Mouse (Mus musculus) heart, postnatal 0 days (tissue): Measurements from ENCODE around the gene 2310030G06Rik. TPM values are rescaled to one million over a fixed set of nuclear protein-coding genes. Genes with fewer than 3 reads are reported as not detected.
A peak's percentile ranks its signal among the peaks of the same experiment; 100 is the strongest.

Experiments
- ATAC-seq: fragments of 200-750 bp; cut with Nextera tagmentation; 2 replicates; pipeline ENCODE4 v1.8.0; 2017; ENCODE audit warnings: low read depth, moderate number of reproducible peaks, moderate library complexity; ENCODE audit not compliant: insufficient read depth
- DNase-seq: peaks from one replicate; pipeline ENCODE4 v3.0.0-alpha.2; 2016; ENCODE audit warnings: low spot score
- H3K27ac ChIP-seq: fragments of 300-500 bp; sonication (generic); 2 replicates; pipeline ENCODE4 v1.5.1; 2014; ENCODE audit warnings: low read depth, mild to moderate bottlenecking
- H3K27me3 ChIP-seq: fragments of 300-500 bp; sonication (generic); 2 replicates; pipeline ENCODE4 v1.6.1; 2014; ENCODE audit warnings: low read length, mixed read lengths; ENCODE audit not compliant: control insufficient read depth, insufficient read depth
- H3K36me3 ChIP-seq: fragments of 300-500 bp; sonication (generic); replicated peaks from 2 replicates; pipeline ENCODE4 v1.6.1; 2014; ENCODE audit warnings: low read length, mixed read lengths; ENCODE audit not compliant: control insufficient read depth, insufficient read depth
- H3K4me1 ChIP-seq: fragments of 300-500 bp; sonication (generic); 2 replicates; pipeline ENCODE4 v1.6.1; 2014; ENCODE audit warnings: antibody characterized with exemption; ENCODE audit not compliant: control insufficient read depth, insufficient read depth
- H3K4me2 ChIP-seq: fragments of 300-500 bp; sonication (generic); 2 replicates; pipeline ENCODE4 v1.6.1; 2014; ENCODE audit warnings: low read depth, mild to moderate bottlenecking, low read length, moderate library complexity
- H3K4me3 ChIP-seq: fragments of 300-500 bp; sonication (generic); 2 replicates; pipeline ENCODE4 v1.5.1; 2014; ENCODE audit warnings: low read depth, low read length
- H3K9ac ChIP-seq: fragments of 300-500 bp; sonication (generic); replicated peaks from 2 replicates; pipeline ENCODE4 v1.6.1; 2014; ENCODE audit warnings: low read depth, low read length, mixed read lengths
- H3K9me3 ChIP-seq: fragments of 300-500 bp; sonication (generic); replicated peaks from 2 replicates; pipeline ENCODE4 v1.6.1; 2016; ENCODE audit warnings: low read length; ENCODE audit not compliant: control insufficient read depth
- CTCF ChIP-seq: IDR thresholded peaks from 2 replicates; pipeline ENCODE4 v1.5.1; 2016; ENCODE audit warnings: antibody characterized with exemption, control low read depth, low read depth
- EP300 ChIP-seq: IDR thresholded peaks from 2 replicates; pipeline ENCODE4 v1.6.1; 2016; ENCODE audit warnings: antibody characterized with exemption, low read depth
- WGBS: fragments of 180-500 bp; shearing (Covaris S2); extraction: QIAGEN DNeasy Blood & Tissue Kit; methylation state at CpG from one replicate; pipeline ENCODE4 v1.1.7; 2014; 5-methylcytosine and 5-hydroxymethylcytosine counted together
- polyA plus RNA-seq: library from polyadenylated mRNA; unstranded; fragments of >200 nt; fragmentation: Nextera tagmentation; extraction: Ambion mirVana; gene quantifications from 2 replicates; pipeline ENCODE4 v1.2.1, GENCODE M21; 2015
- total RNA-seq: library from RNA; depleted of rRNA; stranded (reverse); fragments of >200 nt; gene quantifications from 2 replicates; pipeline ENCODE4 v1.2.3, GENCODE M21; 2014; ENCODE audit warnings: low replicate concordance

The 2310030G06Rik gene
- total and polyA plus RNA-seq, 2 experiments from 2014 or later = 3.6 to 10.6 TPM

DNA sequence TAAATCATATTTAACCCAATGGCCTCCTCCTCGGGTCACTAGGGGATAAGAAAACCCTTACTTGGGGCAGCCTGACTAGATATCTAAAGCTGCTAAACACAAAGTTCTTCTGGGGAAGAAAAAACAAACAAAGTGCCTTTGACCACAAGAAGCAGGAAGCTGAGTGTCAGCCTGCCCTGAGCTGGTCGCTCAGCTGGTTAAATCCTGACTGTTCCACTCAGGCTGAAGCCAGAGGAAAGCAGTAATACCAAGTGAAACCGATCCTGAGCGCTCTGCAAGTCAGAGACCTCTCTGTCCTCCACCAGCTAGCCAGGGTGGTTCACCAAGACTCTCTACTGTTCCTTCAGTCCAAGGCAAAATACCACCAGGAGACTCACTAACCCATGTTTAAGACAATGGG is 16.7 kb downstream of the 2310030G06Rik start:
- Histone ChIP-seq H3K4me1 (peaks cover 19% of the 10 kb centered on the region), H3K27ac (no peak overlapping the region), H3K4me3 (no peak overlapping the region), H3K9ac (no peak overlapping the region), H3K4me2 (no peak overlapping the region), H3K9me3 (no peaks in the 10 kb centered on the region), H3K36me3 (no peaks in the 10 kb centered on the region), H3K27me3 (no peaks in the 10 kb centered on the region)
- DNase-seq (no peak), ATAC-seq (no peak)
- WGBS = 52% methylated on average over 4 of the region's 4 CpGs
- TF ChIP-seq CTCF = no peak
- no peak for TF ChIP-seq EP300

DNA sequence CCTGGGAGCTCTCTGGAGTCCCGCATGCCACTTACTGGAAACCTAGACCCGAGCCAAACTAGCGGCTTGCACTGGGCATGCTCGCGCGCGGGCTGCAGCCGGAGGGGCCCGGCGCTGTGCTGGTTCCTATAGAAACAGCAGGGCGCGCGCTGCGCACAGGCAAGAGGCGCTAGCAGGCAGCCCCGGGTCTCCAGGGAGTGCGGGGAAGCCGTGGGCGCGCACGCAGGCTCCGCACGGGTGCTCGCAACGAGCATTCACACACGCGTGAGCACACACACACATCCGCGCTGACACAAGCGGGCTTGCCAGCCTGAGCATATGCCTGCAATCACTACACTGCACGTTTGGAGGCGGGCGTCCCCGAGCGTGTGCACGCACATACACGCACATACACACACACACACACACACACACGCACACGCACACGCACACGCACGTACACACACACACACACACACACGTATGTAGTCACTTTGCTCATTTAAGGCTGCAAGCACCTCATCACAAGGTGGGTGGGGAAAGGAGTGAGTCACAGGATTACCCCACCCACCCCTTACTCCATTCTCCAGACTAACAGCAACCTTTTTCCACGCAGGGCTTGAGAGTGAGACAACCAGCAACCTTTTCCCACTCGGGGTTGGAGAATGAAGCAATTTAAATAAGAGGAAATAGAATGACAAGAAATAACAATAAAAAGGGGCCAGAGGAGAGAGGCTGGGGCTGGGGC is 18.2 kb downstream of the 2310030G06Rik start:
- TF ChIP-seq CTCF (no peak), EP300 (no peak)
- H3K4me2 ChIP-seq = peak overlapping the region; percentile 81
- under 1% methylated on average over 45 of the region's 45 CpGs for WGBS
- H3K27ac ChIP-seq = peak overlapping the region; percentile 76
- ATAC-seq = peak; percentile 86
- H3K9me3 ChIP-seq = no peaks in the 10 kb centered on the region
- peak; percentile 74 for DNase-seq
- H3K4me3 ChIP-seq = peak overlapping the region; percentile 54
- peaks cover 26% of the 10 kb centered on the region for H3K4me1 ChIP-seq
- H3K9ac ChIP-seq = peak overlapping the region; percentile 58
- no peaks in the 10 kb centered on the region for H3K27me3 ChIP-seq
- H3K36me3 ChIP-seq = no peaks in the 10 kb centered on the region

DNA sequence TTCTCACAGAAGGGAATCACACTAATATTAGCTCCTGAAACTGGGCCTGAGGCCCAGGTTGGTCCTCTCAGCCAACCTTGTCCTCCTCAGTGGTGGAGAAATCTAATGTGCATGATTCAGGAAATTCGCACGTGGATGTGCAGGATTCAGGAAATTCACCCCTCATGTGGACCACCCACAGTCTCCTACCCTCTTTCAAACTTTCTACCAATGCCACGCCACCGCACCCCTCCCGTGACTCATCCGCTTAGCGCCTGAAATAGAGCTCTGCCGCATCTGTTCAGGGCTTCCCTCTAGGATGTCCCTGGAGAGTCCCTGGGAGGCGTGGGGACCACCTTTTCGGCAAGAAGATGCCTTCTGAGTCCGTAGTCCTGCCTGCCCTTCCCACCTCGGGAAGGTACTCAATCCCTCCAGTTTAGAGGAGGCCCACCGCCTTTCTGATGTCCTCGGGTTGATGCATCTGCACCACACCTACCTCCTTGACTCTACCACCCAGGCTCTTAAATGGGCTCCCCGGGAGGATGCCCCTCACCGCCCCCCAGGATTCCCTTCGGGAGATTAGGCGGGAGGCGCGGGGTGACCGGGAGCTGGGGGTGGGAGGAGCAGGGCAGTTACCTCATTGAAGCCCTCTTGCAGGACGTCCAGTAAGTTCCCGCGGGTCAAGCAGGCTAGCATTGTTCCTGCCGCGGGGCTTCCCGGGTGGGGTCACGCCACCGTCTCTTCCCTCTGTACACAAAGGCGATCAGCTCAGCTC is 19.0 kb downstream of the 2310030G06Rik start:
- no peaks in the 10 kb centered on the region for H3K36me3 ChIP-seq
- H3K9ac ChIP-seq = peak overlapping the region; percentile 58
- DNase-seq (peak; percentile 54), ATAC-seq (peak; percentile 12; the same call in 1 of the 2 replicates)
- no peaks in the 10 kb centered on the region for H3K27me3 ChIP-seq
- 2% methylated on average over 30 of the region's 30 CpGs for WGBS
- peaks cover 30% of the 10 kb centered on the region for H3K4me1 ChIP-seq
- peak overlapping the region; percentile 81 for H3K4me2 ChIP-seq
- no peaks in the 10 kb centered on the region for H3K9me3 ChIP-seq
- H3K27ac ChIP-seq = peak overlapping the region; percentile 76
- H3K4me3 ChIP-seq = peak overlapping the region; percentile 54
- TF ChIP-seq EP300 (no peak), CTCF (no peak)

DNA sequence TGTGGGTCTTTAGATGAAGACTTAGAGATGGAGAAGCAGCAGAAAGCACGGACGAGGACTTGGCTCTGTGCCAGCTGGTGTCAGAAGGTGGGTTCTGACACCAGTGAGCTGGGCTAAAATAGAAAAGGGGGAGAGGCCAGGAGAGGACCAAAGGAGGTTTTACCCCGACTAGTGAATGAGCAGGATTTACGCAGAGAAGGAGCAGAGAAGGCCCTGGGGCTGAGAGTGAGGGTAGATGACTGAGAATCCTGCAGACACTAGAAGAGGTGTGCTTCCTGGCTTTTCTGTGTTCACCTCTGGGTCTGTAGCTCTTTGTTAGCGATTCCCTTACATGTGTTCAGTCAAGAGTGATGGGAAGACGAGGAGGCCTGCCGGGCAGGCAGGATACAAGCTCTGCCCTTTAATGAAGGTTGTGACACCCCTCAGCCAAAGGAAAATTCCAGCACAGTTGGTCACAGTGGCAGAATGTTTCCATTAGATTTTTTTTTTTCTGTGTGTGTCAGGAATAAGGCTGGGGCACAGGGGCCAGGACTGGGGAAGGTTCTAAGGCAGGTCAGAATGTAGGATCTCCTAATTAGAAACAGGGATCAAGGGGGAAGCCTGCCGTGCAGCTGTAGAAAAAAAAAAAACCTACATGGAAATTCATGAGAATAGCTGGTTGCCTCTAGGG is 20.3 kb downstream of the 2310030G06Rik start:
- no peaks in the 10 kb centered on the region for H3K9me3 ChIP-seq
- no peak overlapping the region for H3K9ac ChIP-seq
- no peak for TF ChIP-seq CTCF
- TF ChIP-seq EP300 = no peak
- peaks cover 33% of the 10 kb centered on the region for H3K4me1 ChIP-seq
- 24% methylated on average over 8 of the region's 8 CpGs for WGBS
- H3K36me3 ChIP-seq = no peaks in the 10 kb centered on the region
- peak overlapping the region; percentile 81 for H3K4me2 ChIP-seq
- DNase-seq (peak; percentile 37), ATAC-seq (no peak)
- H3K27ac ChIP-seq = peak overlapping the region; percentile 76
- H3K4me3 ChIP-seq = no peak overlapping the region
- no peaks in the 10 kb centered on the region for H3K27me3 ChIP-seq

DNA sequence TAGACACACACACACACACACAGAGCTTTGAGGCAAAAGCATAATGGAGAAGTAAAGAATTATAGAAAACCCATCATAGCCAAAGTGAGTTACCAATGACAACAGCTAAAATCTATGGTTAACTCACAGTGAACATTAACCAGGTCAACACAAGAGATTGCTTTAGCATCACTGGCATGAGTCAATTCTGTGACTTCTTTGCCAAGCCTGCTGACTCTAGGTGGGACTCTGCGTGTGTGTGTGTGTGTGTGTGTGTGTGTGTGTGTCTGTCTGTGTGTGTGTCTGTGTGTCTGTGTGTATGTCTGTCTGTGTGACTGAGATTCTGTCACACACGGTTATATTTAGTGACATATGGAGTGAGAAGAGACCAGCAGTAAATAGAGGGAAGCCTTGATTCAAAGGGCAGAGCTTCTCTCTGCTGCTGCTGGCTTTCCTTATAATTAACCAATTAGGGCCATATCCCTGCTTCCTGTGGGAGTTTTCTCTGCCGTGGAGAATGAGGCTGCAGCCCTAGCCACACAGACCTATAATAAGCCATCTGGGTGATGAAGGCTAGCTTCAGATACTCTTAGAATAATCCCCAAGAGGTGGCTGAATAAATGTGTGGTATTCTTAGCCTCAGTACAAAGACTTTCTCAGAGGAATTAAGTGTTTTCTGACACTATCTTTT is 21.5 kb downstream of the 2310030G06Rik start:
- H3K9ac ChIP-seq = no peak overlapping the region
- H3K4me2 ChIP-seq = no peak overlapping the region
- no peaks in the 10 kb centered on the region for H3K9me3 ChIP-seq
- no peak for ATAC-seq
- no peak for DNase-seq
- no peaks in the 10 kb centered on the region for H3K27me3 ChIP-seq
- TF ChIP-seq CTCF = no peak
- no peak for TF ChIP-seq EP300
- WGBS = 27% methylated on average over 3 of the region's 3 CpGs
- no peak overlapping the region for H3K4me3 ChIP-seq
- peaks cover 33% of the 10 kb centered on the region for H3K4me1 ChIP-seq
- no peaks in the 10 kb centered on the region for H3K36me3 ChIP-seq
- H3K27ac ChIP-seq = peak overlapping the region; percentile 95
